Mouse (Mus musculus) effector memory CD4-positive, alpha-beta T cell, adult 7 months (primary cell): ENCODE data around the gene Hes6. TPM values are rescaled to one million over a fixed set of nuclear protein-coding genes. Genes with fewer than 3 reads are reported as not detected.

Source experiments
- polyA plus RNA-seq: library from polyadenylated mRNA; unstranded; fragments of 100-300 nt; shearing (Covaris generic); gene quantifications from one replicate; pipeline ENCODE4 v1.2.1, GENCODE M21; 2017

Hes6 gene
- polyA plus RNA-seq, result 17.5 TPM

DNA sequence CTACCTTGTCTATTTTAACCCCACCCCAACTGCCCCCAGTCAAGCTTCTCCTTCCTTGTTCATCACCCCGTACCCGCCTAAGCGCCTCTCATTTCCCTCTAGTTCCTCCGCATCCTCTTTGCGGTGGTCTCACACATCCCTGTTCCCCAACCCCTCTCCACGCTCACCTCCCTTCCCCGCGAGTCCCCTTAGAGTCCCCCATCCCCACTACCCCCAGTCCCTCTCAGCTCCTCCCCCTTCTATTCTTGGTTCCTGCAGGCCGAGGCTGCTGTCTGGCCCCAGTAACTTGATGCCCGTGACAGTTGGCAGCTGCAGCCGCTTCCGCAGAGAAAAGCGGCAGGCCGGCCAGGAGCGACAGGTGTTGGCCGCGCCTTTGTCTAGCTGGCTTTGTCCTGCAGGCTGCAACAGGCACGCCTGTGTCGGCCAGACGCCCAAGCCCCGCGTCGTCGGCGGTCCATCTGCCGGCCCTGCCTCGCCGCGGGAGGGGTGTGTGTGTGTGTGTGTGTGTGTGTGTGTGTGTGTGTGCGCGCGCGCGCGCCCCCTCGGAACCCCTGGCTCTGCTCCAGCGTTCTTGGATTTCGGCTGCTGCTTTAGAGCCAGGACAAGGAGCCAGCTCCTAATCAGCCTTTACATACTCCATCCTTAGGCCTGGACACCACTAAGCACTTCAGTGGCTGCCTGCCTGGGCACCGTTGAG, at the start of gene Hes6:
Hes6 (minus strand) TSS at position 141 of the 697 bp plus-strand sequence.

GRCm38 (mm10) chr1:91459059-91459809, 45.4 kb upstream of the Hes6 start, which contains the start of gene Per2:
Per2 (minus strand) TSS chr1:91459324.

DNA sequence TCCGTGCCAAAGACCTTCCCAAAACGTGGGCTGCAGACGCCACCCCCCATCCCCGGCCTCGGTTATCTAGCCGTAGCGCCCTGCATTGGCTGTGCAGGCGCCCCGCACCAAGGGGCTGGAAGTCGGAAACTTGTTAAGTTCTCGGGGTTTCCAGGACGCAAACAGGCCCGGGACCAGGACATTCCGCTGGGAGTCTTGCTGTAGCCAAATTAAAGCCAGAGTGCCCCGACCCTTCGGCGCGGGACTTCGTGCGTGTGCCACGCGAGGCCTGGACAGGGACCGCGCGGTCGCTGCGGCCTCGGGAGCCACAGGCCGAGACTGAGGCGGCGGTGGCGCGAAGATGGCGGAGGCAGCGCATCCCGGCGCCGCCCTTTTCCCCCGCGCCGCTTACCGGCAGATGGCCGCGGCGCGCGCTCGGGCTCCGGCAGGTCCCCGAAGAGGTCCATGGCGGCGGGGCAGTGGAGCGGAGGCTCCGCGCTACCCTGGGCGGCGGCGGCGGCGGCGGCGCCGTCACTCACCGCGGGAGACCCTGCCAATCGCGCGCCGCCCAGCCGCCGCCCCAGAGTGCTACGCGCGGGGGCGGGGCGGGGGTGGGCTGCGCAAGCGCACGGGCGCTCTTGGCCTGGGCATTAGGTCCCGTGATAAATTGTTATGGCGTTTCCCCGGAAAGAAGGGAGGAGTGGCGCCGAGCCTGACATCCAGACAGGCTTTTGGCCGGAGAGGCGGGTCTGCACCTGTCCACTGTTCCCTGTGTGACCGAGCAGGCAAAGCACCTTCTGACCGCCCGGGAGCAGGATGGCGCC, 15.4 kb downstream of the Hes6 start, which contains the start of gene Ilkap:
Ilkap (minus strand) TSS at position 556 of the 803 bp plus-strand sequence.

DNA sequence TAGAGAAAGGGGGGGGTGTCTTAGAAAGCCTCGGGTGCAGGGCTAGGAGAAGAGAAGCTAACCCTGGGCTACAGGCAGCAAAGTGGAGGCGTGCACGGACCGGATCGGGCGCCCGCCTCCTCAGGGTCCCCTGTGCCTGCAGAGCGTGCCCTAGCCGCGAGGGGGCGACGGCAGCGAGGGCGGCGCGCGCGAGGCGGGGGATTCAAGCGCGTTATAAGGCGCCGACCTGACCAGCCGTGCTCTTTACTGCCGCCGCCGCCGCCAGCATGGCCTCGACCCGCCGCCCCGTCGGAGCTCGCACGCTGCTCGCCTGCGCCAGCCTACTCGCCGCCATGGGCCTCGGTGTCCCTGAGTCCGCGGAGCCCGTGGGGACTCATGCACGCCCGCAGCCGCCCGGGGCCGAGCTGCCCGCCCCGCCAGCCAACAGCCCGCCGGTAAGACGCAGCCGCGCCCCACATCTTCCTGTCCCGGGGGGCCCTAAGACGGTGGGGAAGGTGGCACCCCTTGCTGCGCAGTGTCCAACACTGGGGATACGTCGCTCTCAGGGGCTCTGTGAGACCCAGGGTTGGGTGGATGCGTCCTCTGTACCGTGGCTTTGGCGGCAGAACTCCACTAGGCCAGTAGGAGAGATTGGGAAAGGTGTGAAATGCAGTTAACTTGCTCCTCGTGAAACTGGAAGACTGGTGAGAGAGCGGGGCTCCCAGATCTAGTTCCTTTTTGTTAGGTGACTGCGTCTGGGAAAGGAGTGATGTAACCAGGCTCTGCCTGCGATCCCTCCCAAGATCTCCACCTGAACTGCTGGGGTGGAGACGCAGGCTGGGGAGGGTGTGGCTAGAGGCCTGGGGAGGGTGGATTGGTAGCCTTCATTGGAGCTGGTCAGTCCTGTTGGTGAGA, 47.4 kb downstream of the Hes6 start, which contains the start of gene Erfe:
Erfe (plus strand) TSS at position 216 of the 894 bp plus-strand sequence.

Other genes starting within 250 kb of the Hes6 start
- gene Ramp1, start 234.2 kb downstream of the Hes6 start, polyA plus RNA-seq, result 1.2 TPM
- gene Ube2f, start 163.7 kb downstream of the Hes6 start, polyA plus RNA-seq, result 50.3 TPM
- 16.6 TPM for gene Scly, start 115.7 kb downstream of the Hes6 start, polyA plus RNA-seq
- 0.23 TPM for gene Espnl, start 92.0 kb downstream of the Hes6 start, polyA plus RNA-seq
- 0.28 TPM for gene Klhl30, start 63.0 kb downstream of the Hes6 start, polyA plus RNA-seq
- gene Erfe, start 47.6 kb downstream of the Hes6 start, polyA plus RNA-seq, result not detected
- gene Ilkap, start 15.2 kb downstream of the Hes6 start, polyA plus RNA-seq, result 101 TPM
- gene Per2, start 45.3 kb upstream of the Hes6 start, polyA plus RNA-seq, result 7.2 TPM
- gene Traf3ip1, start 80.6 kb upstream of the Hes6 start, polyA plus RNA-seq, result 4.6 TPM
- gene Asb1, start 126.5 kb upstream of the Hes6 start, polyA plus RNA-seq, result 6.2 TPM